8 mouse cellular contexts compared by ENCODE assay signal in genomic region chr9:102354561-102354973, GRCm38 (mm10). TPM values are rescaled to one million over a fixed set of nuclear protein-coding genes. Genes with fewer than 3 reads are reported as not detected.
DNase-seq lines count a peak whose midpoint lies in the region; ATAC-seq and TF ChIP-seq lines count a peak whose summit lies in the region.

TSS of gene Ephb1 (minus strand) at chr9:102354693.

- H3K4me3 ChIP-seq in forebrain, embryonic 16.5 days (replicated peaks; ENCODE audit: low read length): peak within 1 kb of the TSS; percentile 87
- H3K4me3 ChIP-seq in olfactory bulb, adult 2 months (ENCODE audit: insufficient read depth, low read depth, low read length): peak within 1 kb of the TSS; percentile 59

- DNase-seq in ES-CJ7 (ENCODE audit: low read depth, low spot score): peak; percentile 96
- peak; percentile 88 to 94 for DNase-seq in cerebellum, adult 18-20 months
- DNase-seq in heart, postnatal 25 days (ENCODE audit: low spot score): peak; percentile 71
- DNase-seq in layer of hippocampus, adult 18-20 months (ENCODE audit: low spot score in 2 of 2): peak; percentile 88 to 94
- DNase-seq in lung, adult 18-20 months: peak; percentile 60 to 69
- peak; percentile 42 for DNase-seq in thymus, postnatal 25 days

- H3K4me1 ChIP-seq in forebrain, embryonic 16.5 days (replicated peaks; ENCODE audit: control insufficient read depth, insufficient read depth, low read length): peaks cover 20% of the 10 kb centered on the region
- H3K4me1 ChIP-seq in olfactory bulb, adult 2 months (ENCODE audit: control insufficient read depth, insufficient read depth, low read length): peaks cover 25% of the 10 kb centered on the region

- H3K9ac ChIP-seq in forebrain, embryonic 16.5 days (replicated peaks; ENCODE audit: low read depth, low read length): peak within 1 kb of the TSS; percentile 86

- peak within 1 kb of the TSS; percentile 77 for H3K27ac ChIP-seq in forebrain, embryonic 16.5 days (ENCODE audit: low read length)
- H3K27ac ChIP-seq in olfactory bulb, adult 2 months (ENCODE audit: insufficient read depth, low read depth, low read length): no peak within 1 kb of the TSS

- TF ChIP-seq POLR2A in olfactory bulb, adult 2 months (IDR thresholded peaks at IDR 0.05; ENCODE audit: insufficient read depth, low read depth, low read length): no peak

- peak within 1 kb of the TSS; percentile 99 for H3K4me2 ChIP-seq in forebrain, embryonic 16.5 days (ENCODE audit: low read length)

- ATAC-seq in forebrain, embryonic 16.5 days: peak; percentile 95

- WGBS in forebrain, embryonic 16.5 days: under 1% methylated on average over 21 of the region's 22 CpGs
- 0% methylated on average over 22 of the region's 22 CpGs for WGBS in olfactory bulb, adult 2 months

- TF ChIP-seq CTCF in olfactory bulb, adult 2 months (IDR thresholded peaks at IDR 0.05; ENCODE audit: insufficient read depth, low read depth, low read length): peak; percentile 96

- intact Hi-C loops in heart, postnatal 25 days (cut with DNase I): loop anchor here (1.0 to 10.0 kb wide), 4 partner anchors 48 to 1040 kb away; no protein-coding TSS in a partner anchor

- H3K27me3 ChIP-seq in forebrain, embryonic 16.5 days (replicated peaks; ENCODE audit: control insufficient read depth, insufficient read depth, low read length): peaks cover 22% of the 10 kb centered on the region

- no peaks in the 10 kb centered on the region for H3K36me3 ChIP-seq in forebrain, embryonic 16.5 days (ENCODE audit: control insufficient read depth, insufficient read depth)

- H3K9me3 ChIP-seq in forebrain, embryonic 16.5 days (ENCODE audit: control insufficient read depth, low read length): no peaks in the 10 kb centered on the region

RNA-seq across cellular contexts. Expression of gene Ephb1, which starts in this region (rescaled TPM):
- polyA plus RNA-seq in forebrain, embryonic 16.5 days (2015; fragmentation: Nextera tagmentation; extraction: Ambion mirVana): 45.4 and 48.8 TPM in 2 replicates
- total RNA-seq in heart, postnatal 25 days (2021): 10 to 100 TPM; 19.5 to 21.0 TPM
- 10 to 100 TPM; 22.9 to 23.8 TPM for total RNA-seq in layer of hippocampus, adult 18-20 months (2021)
- polyA plus RNA-seq in olfactory bulb, adult 2 months (2012; ENCODE audit: insufficient read depth, insufficient read length, low replicate concordance, missing spikeins): not detected in 2 replicates

Comparison
In these comparisons a context has a peak if more than half of its experiments do, and no peak if none do; other contexts are left out.
1. RNA of gene Ephb1 (polyA plus RNA-seq): 45.4 to 48.8 TPM in forebrain, embryonic 16.5 days; not detected in olfactory bulb, adult 2 months; every median in the first group is over 10 times any median in the second.
2. DNase-seq: peak in every context shown above with its lines; median percentile 96 in ES-CJ7; 91 in cerebellum, adult 18-20 months; 91 in layer of hippocampus, adult 18-20 months; 71 in heart, postnatal 25 days; 64 in lung, adult 18-20 months; 42 in thymus, postnatal 25 days.